Mouse (Mus musculus): ENCODE measurements at regions not wholly inside any gene's neighbourhood (a gene's known extent, or its start where the extent isn't known, plus 50 kb on each side); places are given as distances from the start of the nearest gene placed in this dataset.

GRCm38 (mm10) chr1:184320521-184321177 lies 286.5 kb upstream of the 1700056E22Rik start:
- TF ChIP-seq HCFC1 (IDR thresholded peaks at IDR 0.05; ENCODE audit: borderline replicate concordance, insufficient read depth, low read length) (no peak), ZNF384 (IDR thresholded peaks at IDR 0.05; ENCODE audit: low read depth, low read length) (no peak), MAFK (IDR thresholded peaks at IDR 0.05; ENCODE audit: insufficient read depth, low read depth, low read length) (no peak), CHD2 (IDR thresholded peaks at IDR 0.05; ENCODE audit: low read depth, low read length) (no peak)
